Mouse (Mus musculus) gonadal fat pad, adult 2 months (tissue): ENCODE results near the gene Sorcs2. TPM values are rescaled to one million over a fixed set of nuclear protein-coding genes. Genes with fewer than 3 reads are reported as not detected.

Experiments used
- DNase-seq: peaks from one replicate; pipeline ENCODE4 v3.0.0-alpha.2; 2012; ENCODE audit warnings: low read depth
- polyA plus RNA-seq: library from polyadenylated mRNA; depleted of rRNA; stranded (reverse); fragments of >200 nt; gene quantifications from 2 replicates; pipeline ENCODE4 v1.2.3, GENCODE M21; 2012

Sorcs2 gene
- polyA plus RNA-seq, 1 experiment = 11.5 TPM

DNA sequence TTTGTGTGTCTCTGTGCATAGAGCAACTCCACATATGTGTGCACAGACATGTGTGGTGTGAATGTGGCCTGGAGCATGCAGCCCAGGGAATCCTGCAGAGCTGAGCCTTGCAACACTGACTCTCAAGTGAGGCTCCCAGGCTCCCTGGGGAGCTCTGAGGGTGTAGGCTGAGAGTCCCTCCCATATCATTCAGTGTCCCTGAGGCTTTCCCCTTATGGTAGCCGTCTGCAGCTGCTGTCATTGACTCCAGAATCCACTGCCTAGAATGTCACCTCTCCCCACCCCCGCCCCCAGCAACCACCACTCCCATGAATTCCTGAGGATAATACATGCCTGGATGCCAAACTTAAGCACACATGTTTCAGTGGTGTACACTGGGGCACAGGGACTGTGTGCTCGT, 269.4 kb downstream of the Sorcs2 start:
- DNase-seq = no peak

- DNase-seq = no peak
These were observed 272.9 kb downstream of the Sorcs2 start for GRCm38 (mm10) chr5:36124993-36125392.

- no peak for DNase-seq
These were observed 275.0 kb downstream of the Sorcs2 start for GRCm38 (mm10) chr5:36122987-36123386.

- no peak for DNase-seq
These were observed 277.0 kb downstream of the Sorcs2 start for GRCm38 (mm10) chr5:36120931-36121341.

DNA sequence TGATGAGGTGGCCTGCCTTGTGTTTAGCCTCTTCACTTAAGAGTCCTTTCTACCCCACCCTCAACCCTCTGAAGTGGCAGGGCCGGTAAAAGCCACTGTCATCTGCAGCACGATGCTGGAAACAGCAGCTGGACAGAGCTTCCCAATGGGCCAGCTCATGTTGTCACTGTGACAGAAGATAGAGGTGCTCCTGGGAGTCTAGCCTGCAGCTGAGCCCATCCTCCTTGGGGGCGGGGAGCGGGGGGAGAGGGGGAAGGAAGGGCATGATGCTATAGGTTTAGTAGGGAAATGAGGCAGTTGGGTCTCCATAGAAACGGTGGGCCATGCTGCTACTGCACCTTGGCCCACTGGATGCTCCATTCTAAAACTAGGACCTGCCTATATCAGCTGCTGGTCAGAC, 279.9 kb downstream of the Sorcs2 start:
- no peak for DNase-seq

DNA sequence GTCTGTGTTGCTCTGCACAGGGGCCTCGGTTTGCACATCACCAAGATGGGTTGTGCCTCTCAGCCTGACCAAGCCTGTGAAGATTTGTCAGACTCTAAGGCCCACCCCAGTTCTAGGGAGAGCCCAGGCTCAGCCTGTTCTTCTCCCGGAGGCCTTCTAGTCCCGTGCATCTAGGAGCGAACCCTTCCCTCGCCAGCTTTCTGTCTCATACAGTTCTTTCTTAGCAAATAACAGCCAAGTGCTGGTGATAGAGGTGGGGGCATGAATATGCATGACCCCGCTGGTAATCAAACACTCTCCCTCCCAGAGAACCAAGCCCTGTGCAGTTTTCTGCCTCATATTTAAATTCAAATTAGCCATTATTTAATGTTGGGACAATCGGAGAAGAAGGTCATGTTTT, 282.4 kb downstream of the Sorcs2 start:
- DNase-seq = no peak

GRCm38 (mm10) chr5:36113696-36114095, 284.2 kb downstream of the Sorcs2 start:
- no peak for DNase-seq

DNA sequence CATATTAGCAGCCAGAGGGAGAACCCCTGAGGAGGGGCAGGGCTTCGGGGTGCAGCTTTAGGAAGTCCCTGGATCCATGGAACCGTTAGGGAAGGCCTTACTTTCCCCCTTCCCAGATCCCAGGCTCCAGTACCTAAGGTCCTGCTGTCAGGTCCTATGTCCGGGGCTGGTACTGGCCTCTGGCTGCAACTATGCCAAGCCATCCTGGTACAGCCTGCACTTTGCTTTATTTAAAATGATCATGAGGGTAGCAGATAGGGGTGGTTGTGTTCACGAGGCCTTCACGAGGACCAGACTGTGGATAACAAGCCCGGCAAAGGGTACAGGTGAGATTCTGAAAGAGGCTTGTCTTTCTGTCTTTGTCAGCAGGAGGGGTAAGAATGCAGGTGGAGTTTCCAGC, 285.2 kb downstream of the Sorcs2 start:
- no peak for DNase-seq

DNA sequence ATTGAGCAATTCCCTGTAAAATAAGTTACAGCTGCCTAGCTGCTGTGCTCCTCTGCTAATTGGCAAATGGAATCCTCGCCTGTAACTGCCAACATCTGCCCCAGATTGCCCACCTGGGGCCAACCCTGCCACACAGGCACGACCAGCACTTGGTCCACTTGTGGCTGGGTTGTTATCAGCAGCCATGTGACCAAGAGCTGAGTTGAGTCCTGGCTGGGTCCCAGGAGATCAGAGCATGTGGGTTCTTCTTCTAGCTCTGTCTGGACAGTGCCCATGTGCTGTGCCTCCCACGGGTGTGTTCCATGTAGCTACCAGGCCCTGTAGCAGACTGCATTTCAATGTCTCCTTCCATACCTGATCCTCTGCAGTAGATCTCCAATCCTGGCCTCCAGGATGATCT, 286.4 kb downstream of the Sorcs2 start:
- no peak for DNase-seq

DNA sequence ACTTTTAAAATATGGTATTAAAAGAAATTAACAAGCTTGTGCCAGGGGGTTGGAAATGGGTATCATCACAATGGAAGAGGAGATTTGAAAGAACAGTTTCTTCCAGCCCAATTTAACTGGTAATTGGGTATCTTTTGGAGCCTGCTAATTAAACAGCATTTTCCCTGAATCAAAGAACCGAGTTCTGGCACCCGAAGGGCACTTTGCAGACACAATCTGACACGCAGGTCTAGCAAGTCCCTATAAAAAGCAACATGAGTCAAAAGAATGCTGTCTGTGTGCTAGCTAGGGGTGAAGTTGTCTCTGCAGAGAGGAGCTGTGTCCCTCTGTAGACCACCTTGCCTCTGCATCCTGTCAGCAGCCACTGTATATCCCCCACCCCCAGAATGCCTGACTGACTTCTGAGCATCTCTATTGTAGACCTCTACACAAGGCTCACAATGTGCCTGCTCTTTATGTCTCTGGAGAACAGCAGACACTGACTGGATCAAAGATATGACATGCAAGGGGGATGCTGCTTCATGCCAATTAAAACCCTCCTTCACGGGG, 289.5 kb downstream of the Sorcs2 start:
- no peak for DNase-seq

GRCm38 (mm10) chr5:36103483-36103882, 294.5 kb downstream of the Sorcs2 start:
- no peak for DNase-seq

DNA sequence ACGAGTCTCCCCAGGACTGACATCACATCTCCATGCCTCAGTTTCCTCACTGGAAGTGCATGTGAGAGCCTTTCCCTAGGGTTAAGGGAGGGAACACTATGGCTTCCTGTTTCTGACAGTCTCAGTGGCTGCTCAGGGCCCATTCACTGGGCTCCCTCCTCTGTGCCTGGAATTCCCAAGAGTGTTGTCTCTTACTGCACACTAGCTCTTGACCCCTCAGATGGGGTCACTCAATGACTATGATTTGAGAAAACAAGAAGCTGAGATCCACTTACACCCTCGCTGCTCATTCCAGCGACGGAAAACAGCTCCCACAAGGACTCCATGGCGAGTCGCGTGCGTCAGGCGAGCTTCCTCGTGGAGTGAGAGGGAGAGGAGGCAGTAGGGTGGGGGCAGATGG, 296.8 kb downstream of the Sorcs2 start:
- DNase-seq = no peak

GRCm38 (mm10) chr5:36100488-36100887, 297.5 kb downstream of the Sorcs2 start:
- no peak for DNase-seq

DNA sequence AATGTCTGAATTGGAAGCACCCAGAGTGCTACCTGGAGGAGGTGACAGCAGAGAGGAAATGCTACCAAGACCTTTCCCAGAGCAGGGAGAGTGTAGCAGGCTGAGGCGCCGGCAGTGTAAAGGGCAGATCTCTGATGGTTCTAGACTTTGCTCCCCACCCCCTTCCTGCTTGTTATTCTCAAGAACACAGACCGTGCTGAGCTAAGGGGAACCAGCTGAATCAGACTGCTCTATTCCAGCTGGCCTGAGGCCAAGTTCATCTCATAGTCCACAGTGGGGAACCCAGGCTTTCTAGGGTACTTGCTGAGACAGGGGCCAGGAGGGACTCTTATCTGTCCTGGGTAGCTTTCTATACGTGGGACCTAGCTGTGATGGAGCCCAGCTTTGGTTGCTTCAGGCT, 298.3 kb downstream of the Sorcs2 start:
- no peak for DNase-seq

DNA sequence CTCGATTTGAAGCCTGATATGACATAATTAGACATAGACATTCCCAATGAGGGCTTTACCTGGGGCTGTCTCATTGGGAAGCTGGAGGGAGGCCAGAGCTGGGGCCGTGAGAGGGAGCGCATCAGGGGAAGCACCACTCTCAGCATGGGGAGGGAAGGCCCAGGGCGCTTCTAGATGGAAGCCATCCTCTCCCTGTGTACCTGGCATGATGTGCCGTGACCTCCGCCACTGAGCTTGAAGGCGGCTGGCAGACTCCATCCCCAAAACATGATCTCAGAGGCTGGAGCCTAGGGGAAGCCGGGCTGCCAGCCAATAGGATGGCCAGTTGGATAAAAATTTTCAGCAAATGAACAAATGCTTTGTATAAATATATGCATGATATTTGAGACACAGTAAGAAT, 301.9 kb downstream of the Sorcs2 start:
- DNase-seq = no peak

GRCm38 (mm10) chr5:36090036-36090435, 307.9 kb downstream of the Sorcs2 start:
- no peak for DNase-seq

- DNase-seq = no peak
These were observed 308.7 kb downstream of the Sorcs2 start for GRCm38 (mm10) chr5:36089243-36089642.

GRCm38 (mm10) chr5:36086931-36087330, 311.0 kb downstream of the Sorcs2 start:
- DNase-seq = no peak

DNA sequence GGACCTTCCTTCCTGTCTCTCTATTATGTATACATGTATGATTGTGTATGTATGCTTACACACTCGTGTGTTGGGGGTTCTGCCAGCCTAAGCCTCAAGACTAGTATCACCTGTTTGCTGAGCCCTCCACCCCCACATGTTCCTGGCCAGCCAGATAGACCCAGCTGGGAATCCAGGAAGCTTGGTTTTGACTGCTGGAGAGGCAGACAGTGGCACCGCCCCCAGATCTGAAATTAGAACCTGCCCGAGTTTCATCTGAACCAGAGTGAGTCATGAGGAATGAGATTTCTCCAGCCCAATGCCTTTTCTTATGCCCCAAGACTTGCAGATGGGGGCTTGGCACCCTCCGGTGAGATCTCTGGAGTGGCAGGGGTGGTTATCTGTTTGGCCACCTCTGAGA, 312.3 kb downstream of the Sorcs2 start:
- no peak for DNase-seq

GRCm38 (mm10) chr5:36083869-36084565, 313.9 kb downstream of the Sorcs2 start:
- DNase-seq = no peak

DNA sequence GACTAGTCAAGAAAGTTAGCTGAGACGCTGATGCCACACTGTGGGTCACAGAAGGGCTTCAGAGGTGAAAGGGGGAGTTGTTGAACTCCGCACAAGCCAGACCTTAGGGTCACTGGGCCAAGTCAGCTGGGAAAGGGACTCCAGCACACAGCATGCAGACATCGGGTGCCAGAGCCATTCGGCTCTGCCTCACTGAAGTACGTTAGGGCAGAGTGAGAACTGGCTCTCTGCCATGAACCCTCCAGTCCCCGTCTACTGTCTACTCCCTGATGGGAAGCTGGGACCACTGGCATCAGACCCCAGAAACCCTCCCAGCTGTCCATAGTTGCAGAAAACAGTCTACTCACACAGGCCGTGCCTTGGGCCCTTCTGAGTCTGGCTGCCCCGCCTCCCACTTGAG, 316.9 kb downstream of the Sorcs2 start:
- no peak for DNase-seq

GRCm38 (mm10) chr5:36075172-36076074, 322.5 kb downstream of the Sorcs2 start:
- DNase-seq = no peak
